Mouse (Mus musculus): ENCODE results near the gene Car10.

Gene Car10

DNA sequence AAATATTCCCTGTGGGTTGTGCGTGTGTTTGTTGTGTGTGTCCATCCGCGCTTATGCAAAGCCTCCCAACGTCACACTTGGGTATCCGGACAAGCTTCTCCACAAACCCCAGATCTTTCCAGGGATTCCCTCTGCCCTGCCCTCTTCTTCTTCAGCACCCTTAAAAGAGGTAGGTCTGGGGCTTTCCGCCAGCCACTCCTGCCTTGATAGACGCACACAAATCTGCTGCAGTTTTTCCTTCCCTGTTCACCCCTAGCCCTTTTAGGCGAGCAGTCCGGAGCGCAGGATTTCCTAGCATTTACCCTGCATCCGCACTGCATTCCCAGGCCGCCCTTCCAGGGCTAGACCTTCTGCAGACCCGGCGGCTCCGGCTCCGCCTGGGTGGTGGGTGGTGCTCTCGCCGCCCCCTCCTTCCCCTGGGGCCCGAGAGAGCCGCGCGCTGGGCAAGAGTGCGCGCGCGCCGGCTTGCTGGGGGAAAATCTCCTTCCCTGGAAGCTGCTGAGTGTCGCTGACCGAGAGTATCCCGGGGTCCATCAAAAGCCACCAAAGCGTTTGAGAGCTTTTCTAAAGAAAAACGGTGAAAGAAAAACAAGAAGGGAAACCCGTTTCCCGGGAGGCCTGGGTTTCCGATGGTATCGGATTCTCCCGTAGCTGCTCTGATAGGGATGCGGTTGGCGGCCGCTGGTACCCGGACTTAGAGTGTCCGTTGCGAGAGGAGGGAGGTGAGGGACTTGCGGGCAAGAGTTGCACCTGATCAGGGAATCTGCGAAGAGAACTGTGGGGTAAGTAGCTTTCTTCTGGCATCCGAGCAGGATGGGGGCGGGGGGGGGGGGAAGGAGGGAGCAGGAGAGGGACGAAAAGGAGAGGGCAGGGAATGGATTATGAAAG lies at the start of gene Car10:
Gene Car10, plus strand, starts transcription at position 88 of the 888 bp plus-strand sequence.
- DNase-seq (ENCODE audit: low read depth, low spot score) = no peak
- Histone ChIP-seq H3K36me3 (ENCODE audit: control insufficient read depth, insufficient read depth, low read length, poor library complexity, severe bottlenecking) (no peaks in the 10 kb centered on the region), H3K27me3 (ENCODE audit: control insufficient read depth, insufficient read depth, low read length, poor library complexity, severe bottlenecking) (no peaks in the 10 kb centered on the region)

DNA sequence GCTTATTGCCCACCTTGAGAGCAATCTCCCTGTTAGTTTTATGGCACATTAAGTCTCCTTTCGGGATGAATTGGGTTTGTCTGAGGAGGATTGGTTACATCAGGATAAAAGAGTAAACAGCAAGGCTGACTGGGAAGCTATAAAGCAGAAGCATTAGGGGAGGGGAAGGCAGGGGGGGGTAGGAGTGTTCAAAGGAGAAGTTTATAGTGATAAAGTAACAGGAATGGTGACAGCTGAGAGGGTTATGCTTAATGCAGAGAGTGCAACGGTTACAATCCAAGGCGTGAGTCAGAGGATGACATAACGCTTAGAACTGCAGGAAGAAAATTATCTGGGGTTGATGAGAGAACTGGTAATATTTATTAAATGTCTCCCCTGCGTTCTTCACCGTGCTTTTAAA lies 32.8 kb upstream of the Car10 start:
- Histone ChIP-seq H3K36me3 (ENCODE audit: control insufficient read depth, insufficient read depth, low read length, poor library complexity, severe bottlenecking) (no peaks in the 10 kb centered on the region), H3K27me3 (ENCODE audit: control insufficient read depth, insufficient read depth, low read length, poor library complexity, severe bottlenecking) (no peaks in the 10 kb centered on the region)
- DNase-seq (ENCODE audit: low read depth, low spot score) = no peak

DNA sequence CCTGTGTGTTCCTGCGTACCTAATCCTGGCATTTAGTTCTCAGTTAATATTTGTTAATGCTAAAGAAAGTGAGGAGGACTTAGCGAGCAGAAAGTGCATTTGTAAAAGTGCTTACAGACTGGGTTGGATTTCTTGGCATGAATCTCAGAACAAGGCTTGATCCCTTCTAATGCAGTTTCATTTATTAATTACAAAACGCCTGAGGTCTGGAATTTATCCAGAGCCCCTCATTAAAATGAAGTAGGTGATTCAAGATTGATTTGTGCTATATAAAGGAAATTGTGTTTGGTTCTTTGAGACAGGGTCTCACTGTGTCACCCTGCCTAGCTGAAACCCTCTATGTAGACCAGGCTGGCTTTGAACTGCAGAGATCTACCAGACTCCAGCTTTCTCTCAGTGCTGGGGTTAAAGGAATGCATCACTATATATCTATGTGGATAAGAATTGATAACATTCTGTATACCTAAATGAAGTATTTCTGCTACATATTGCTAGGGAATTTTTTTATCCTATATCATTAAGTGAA lies 32.1 kb upstream of the Car10 start:
- Histone ChIP-seq H3K36me3 (ENCODE audit: control insufficient read depth, insufficient read depth, low read length, poor library complexity, severe bottlenecking) (no peaks in the 10 kb centered on the region), H3K27me3 (ENCODE audit: control insufficient read depth, insufficient read depth, low read length, poor library complexity, severe bottlenecking) (no peaks in the 10 kb centered on the region)
- DNase-seq (ENCODE audit: low read depth, low spot score) = no peak

DNA sequence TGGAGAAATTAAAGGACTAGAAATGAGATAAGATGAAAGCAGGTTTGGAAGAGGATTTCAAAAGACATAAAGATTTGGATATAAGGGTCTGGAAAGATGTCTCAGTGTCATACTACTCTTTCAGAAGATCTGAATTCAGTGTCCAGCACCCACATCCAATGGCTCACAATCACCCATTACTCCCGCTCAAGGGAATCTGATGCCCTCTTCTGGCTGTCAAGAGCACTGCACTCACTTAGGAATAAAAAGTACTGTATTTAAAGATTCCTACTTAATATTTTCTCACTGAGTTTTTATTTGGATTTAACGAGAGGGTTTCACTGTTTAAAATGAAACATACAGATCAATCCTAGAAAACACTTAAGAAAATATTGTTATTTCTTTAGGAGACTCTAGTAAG lies 2.2 kb upstream of the Car10 start:
- no peaks in the 10 kb centered on the region for H3K36me3 ChIP-seq (ENCODE audit: control insufficient read depth, insufficient read depth, low read length, poor library complexity, severe bottlenecking)

DNA sequence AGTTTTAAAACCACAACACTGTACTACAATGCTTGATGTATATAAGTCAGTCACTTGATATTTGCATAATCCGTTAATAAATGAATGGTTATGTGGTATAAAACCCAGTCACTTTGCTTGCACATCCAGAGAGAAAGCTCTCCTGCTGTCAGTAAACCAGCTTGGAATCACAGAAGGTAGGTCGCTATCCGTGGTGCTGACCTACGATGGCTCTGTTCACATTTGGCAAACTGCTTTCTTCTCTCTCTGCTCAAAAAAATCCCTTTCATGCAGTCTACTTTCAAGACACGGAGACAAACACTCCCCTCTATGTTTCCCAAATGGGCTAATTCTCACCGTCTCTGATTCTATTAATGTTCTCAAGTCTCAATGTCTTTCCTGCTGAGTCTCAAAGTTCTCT lies 827 bp upstream of the Car10 start:
- Histone ChIP-seq H3K27me3 (ENCODE audit: control insufficient read depth, insufficient read depth, low read length, poor library complexity, severe bottlenecking) (no peaks in the 10 kb centered on the region), H3K36me3 (ENCODE audit: control insufficient read depth, insufficient read depth, low read length, poor library complexity, severe bottlenecking) (no peaks in the 10 kb centered on the region)
- no peak for DNase-seq (ENCODE audit: low read depth, low spot score)

More for the DNA sequence above, 2.2 kb upstream of the Car10 start:
- no peaks in the 10 kb centered on the region for H3K27me3 ChIP-seq (ENCODE audit: control insufficient read depth, insufficient read depth, low read length, poor library complexity, severe bottlenecking)
- DNase-seq (ENCODE audit: low read depth, low spot score) = no peak

DNA sequence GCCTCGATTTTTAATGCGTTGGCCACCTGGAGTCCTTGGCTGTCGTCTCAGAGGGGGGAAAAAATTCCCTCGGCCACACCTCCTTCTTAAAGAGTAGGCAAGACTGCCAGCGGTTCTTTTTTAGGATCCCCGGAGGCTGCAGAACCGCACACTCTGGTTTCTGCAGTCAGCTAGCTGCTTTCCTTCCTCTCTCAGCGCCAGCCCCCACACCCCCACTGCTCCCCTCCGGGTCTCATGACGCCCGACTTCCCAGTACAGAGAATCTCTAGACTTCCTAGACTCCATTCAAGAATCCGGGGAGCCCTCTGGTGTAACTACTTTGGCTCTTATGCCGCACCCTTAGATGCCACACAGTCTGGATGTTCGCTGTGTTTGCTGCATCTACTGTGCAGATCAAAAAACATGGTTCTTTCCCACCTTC lies 387 bp upstream of the Car10 start:
- Histone ChIP-seq H3K27me3 (ENCODE audit: control insufficient read depth, insufficient read depth, low read length, poor library complexity, severe bottlenecking) (no peaks in the 10 kb centered on the region), H3K36me3 (ENCODE audit: control insufficient read depth, insufficient read depth, low read length, poor library complexity, severe bottlenecking) (no peaks in the 10 kb centered on the region)
- no peak for DNase-seq (ENCODE audit: low read depth, low spot score)

DNA sequence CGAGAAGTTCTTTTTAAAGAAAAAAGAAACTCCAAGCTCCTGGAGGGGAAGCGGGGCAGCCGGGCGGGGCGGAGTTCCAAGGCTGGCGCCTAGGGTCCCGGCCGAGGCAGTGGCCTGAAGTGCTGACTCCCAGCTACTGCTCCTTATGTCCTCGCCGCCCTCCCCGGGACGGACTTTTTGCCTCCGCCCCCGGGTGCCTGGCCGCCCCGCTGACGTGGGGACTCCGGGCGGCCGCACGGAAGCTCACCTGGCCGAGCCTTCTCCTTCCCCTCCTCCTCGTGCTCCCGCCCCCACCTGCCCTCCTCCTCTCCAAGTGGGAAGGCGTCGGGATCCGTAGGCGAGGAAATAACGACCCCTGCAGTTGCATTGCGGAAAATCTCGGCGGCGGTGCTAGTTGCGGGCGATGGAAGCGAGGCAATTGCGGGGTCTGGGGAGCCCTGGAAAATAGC lies 1.1 kb downstream of the Car10 start:
- no peak for DNase-seq (ENCODE audit: low read depth, low spot score)
- Histone ChIP-seq H3K27me3 (ENCODE audit: control insufficient read depth, insufficient read depth, low read length, poor library complexity, severe bottlenecking) (no peaks in the 10 kb centered on the region), H3K36me3 (ENCODE audit: control insufficient read depth, insufficient read depth, low read length, poor library complexity, severe bottlenecking) (no peaks in the 10 kb centered on the region)

DNA sequence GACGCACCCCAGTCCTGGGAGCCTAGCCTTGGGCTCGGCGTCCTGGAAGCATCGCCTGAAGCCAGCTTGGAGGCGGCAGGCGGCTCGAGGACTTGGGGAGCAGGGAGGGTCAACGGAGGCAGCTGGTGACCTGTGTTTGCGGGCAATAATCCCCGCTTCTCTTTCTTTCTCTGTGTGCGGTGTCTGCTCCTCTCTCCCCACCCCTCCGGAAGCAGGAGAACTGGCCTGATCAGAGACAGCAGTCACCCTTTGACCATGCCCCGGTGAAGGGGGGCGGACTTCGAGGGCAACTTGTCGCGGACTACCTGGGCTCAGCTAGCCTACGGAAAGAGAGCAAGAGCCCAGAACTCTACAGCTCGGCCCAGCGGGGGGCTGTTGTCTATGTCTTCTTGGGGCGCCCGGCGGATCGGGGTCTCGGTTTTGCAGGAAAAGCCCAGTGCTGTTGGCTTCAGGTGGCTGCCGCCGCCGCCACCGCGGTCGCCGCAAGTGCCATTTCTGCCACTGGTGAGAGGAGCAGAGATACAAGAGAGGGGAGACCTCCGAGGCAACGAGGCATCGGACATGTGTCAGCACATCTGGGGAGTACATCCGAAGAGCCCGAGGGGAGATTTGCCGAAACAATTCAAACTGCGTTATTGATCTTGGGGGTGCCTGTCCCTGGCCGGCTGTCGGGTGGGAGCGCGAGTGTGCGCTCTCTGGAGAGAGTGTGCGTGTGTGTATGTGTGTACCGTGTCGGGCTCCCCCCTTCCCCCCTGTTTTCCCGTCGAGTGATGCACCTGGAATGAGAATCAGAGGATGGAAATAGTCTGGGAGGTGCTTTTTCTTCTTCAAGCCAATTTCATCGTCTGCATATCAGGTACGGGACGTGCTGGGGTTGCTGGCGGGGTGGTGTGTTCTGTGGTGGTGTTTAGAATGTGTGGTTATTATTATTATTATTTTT lies 1.9 kb downstream of the Car10 start:
- Histone ChIP-seq H3K36me3 (ENCODE audit: control insufficient read depth, insufficient read depth, low read length, poor library complexity, severe bottlenecking) (no peaks in the 10 kb centered on the region), H3K27me3 (ENCODE audit: control insufficient read depth, insufficient read depth, low read length, poor library complexity, severe bottlenecking) (no peaks in the 10 kb centered on the region)
- DNase-seq (ENCODE audit: low read depth, low spot score) = no peak

DNA sequence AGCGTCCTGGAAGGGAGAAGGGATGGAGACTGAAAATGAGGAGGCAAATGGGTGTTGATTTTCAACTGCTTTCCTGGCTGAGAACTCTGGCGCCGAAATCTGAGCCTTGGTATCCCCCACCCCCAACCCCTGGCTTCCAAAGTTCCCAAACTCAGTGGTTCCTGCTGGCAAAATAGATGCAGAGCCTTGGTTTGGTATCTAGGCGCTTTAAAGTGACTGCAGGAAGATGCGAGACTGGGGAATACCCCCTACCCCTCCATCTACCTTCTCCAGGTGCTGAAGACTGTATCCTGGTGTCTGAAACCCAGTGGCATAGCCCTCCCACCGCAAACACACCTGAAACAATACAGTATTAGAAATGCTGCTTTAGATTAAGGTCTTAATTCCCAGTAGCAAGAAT lies 2.8 kb downstream of the Car10 start:
- Histone ChIP-seq H3K27me3 (ENCODE audit: control insufficient read depth, insufficient read depth, low read length, poor library complexity, severe bottlenecking) (no peaks in the 10 kb centered on the region), H3K36me3 (ENCODE audit: control insufficient read depth, insufficient read depth, low read length, poor library complexity, severe bottlenecking) (no peaks in the 10 kb centered on the region)
- no peak for DNase-seq (ENCODE audit: low read depth, low spot score)

DNA sequence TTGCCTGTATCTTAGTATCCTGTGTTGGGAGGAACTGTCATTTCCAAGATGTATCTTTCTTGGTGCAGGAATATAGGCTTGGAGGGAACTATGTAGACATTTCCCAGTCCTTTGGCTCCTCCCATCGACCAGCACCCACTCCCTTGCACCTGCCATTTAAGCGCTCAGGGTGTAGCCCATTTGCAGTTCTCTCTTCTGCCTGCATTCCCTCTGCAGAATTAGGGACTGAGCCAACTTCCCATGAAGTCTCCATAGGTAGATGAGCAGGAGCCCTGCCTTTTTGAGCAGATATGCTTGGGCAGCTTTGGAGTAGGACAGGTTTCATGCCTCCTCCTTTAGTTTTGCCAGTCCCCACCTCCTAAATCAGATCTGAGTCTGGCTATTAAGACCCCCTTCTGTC lies 3.3 kb downstream of the Car10 start:
- Histone ChIP-seq H3K27me3 (ENCODE audit: control insufficient read depth, insufficient read depth, low read length, poor library complexity, severe bottlenecking) (no peaks in the 10 kb centered on the region), H3K36me3 (ENCODE audit: control insufficient read depth, insufficient read depth, low read length, poor library complexity, severe bottlenecking) (no peaks in the 10 kb centered on the region)
- no peak for DNase-seq (ENCODE audit: low read depth, low spot score)

DNA sequence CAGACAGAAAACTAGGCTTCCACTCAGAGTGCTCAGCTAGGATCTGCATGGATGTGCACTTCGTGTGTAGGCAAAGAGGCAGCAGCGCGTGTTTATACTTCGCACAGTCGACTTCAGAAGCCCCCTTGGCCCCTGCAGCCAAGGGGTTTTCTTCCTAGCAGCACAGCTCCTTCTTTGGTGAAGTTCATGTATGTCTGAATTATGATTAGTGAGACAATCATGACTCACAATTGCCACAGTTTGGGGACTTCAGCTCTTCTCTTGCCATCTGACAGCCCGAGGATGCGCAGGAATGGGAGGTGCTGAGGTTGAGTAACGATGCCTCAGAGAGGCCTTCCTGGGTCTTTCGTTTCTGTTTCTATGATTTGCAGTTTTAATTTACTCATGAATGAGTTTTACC lies 4.5 kb downstream of the Car10 start:
- Histone ChIP-seq H3K36me3 (ENCODE audit: control insufficient read depth, insufficient read depth, low read length, poor library complexity, severe bottlenecking) (no peaks in the 10 kb centered on the region), H3K27me3 (ENCODE audit: control insufficient read depth, insufficient read depth, low read length, poor library complexity, severe bottlenecking) (no peaks in the 10 kb centered on the region)
- no peak for DNase-seq (ENCODE audit: low read depth, low spot score)

DNA sequence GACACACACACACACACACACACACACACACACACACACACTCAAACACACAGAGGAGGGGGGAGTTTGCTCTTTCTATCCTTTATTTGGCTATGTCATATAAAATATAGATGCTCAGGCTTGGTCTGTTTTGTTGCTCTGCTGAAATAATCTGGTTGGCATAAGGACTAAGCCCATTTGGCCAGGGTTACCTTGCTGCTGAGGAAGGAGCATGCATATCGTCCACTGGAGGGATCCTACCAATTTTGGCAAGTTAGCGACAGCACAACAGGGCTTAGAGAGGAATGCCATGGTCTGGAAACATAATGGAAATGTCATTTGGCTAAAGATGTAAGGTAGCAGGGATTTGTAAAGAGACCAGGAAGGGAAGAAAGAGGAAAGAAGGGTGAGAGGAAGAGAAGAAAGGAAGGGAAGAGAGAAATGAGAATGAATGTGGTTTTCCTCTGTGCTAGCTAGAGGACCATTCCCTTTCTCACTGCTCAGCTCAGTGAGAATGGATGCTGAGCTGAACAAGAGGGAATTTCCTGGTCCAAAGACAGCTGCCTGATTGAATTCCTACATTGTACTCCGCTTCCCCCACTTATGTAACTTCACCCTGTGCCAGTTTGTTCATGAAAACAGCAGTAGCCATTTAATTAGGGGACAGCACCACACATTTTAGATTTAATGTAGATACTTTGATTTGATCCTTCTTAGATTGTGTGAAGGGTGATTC lies 5.4 kb downstream of the Car10 start:
- no peak for DNase-seq (ENCODE audit: low read depth, low spot score)
- no peaks in the 10 kb centered on the region for H3K36me3 ChIP-seq (ENCODE audit: control insufficient read depth, insufficient read depth, low read length, poor library complexity, severe bottlenecking)

DNA sequence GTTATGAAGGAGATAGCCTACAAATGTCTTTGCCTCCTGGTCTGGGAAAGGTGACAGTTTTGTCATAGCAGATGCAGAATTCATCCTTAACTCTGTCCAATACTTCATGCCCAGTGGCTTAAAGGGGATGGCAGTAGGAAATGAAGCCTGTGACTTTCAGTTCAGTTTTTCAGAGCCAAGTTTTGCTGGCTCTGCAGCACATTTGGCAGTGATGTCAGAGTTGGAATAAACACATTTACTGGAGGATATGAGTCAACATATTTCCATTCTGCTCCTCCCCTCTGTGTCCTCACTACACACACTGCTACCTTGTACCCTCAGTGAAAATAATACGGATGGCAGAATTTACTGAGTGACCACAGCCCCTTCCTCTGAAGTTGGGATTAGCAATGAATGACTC lies 11.6 kb downstream of the Car10 start:
- no peaks in the 10 kb centered on the region for H3K27me3 ChIP-seq (ENCODE audit: control insufficient read depth, insufficient read depth, low read length, poor library complexity, severe bottlenecking)
- H3K36me3 ChIP-seq (ENCODE audit: control insufficient read depth, insufficient read depth, low read length, poor library complexity, severe bottlenecking) = no peaks in the 10 kb centered on the region
- DNase-seq (ENCODE audit: low read depth, low spot score) = no peak

More for the DNA sequence above, 5.4 kb downstream of the Car10 start:
- no peaks in the 10 kb centered on the region for H3K27me3 ChIP-seq (ENCODE audit: control insufficient read depth, insufficient read depth, low read length, poor library complexity, severe bottlenecking)

DNA sequence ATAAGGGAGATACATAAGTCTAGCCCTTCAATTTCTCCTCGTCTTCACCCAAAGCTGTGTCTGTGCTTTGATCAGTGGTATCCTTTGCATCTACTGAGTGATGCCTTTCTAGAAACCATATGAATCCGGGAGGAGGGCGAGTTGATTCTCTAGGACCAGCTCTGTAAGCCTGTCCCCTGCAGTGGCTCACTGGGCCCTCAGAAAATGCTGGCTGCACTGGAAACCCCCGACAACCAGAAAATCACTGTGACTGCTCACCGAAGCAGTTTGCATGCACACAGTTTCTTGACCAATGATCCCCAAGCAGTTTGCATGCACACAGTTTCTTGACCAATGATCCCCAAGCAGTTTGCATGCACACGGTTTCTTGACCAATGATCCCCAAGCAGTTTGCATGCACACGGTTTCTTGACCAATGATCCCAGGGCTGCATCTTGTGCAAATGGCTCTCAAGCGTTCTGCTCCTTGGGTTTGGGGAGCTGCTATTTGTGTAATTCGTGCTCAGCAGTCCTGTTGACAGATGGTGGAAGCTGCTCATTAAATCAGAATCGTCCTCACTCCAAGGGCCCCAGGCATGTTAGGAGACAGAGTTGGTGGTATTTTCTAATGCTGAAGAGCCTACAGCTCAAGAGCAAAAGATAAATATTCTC lies 23.1 kb downstream of the Car10 start:
- no peaks in the 10 kb centered on the region for H3K36me3 ChIP-seq (ENCODE audit: control insufficient read depth, insufficient read depth, low read length, poor library complexity, severe bottlenecking)
- no peaks in the 10 kb centered on the region for H3K27me3 ChIP-seq (ENCODE audit: control insufficient read depth, insufficient read depth, low read length, poor library complexity, severe bottlenecking)
- DNase-seq (ENCODE audit: low read depth, low spot score) = no peak

All from splenic B cell, adult 2 months (primary cell).